Mouse (Mus musculus): ENCODE measurements around the gene Tmem165.
A peak's percentile ranks its signal among the peaks of the same experiment; 100 is the strongest.

The Tmem165 gene

DNA sequence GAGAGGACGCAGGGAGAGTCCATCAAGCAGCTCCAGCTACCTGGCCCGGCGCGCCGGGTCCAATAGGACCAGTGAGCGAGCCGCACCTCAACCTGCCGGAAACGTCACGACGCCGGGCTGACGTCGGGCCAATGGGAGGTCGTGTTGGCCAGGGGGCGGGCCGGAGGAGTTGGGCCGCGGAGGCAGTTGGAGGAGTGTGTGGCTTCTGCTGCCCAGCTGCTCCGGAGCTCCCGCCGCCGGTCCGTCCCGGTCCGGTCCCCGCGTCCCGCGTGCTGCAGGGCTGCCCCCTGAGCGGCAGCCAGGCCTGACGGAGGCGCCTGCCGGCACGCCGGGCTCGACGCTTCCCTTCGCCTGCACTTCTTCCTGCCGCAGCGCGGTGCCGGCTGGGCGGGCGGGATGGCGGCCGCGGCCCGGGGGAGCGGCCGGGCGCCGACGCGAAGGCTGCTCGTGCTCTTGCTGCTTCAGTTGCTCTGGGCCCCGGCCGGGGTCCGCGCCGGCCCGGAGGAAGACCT is at the start of gene Tmem165:
Tmem165 (plus strand) TSS at position 131 of the 512 bp plus-strand sequence.
- DNase-seq, result peak; percentile 93

DNA sequence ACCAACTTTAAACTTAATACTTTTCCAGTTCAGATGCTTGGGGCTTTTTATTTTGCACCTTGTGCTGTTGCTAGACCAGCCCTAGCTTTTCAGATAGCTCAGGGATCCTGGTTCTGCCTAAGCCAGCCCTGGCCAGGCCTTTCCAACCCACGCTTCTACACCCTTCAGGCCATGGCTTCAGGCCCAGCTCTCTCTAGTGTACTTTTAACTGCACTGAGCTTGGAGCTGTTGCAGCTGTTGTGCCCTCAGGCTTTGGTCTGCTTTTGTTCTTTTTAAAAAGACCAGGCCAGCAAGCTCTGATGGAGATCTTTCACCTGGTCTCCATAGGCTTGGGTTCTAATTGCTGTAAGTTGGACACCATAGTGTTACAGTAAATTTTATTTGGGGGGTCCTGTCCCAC is 48.0 kb upstream of the Tmem165 start:
- no peak for DNase-seq

DNA sequence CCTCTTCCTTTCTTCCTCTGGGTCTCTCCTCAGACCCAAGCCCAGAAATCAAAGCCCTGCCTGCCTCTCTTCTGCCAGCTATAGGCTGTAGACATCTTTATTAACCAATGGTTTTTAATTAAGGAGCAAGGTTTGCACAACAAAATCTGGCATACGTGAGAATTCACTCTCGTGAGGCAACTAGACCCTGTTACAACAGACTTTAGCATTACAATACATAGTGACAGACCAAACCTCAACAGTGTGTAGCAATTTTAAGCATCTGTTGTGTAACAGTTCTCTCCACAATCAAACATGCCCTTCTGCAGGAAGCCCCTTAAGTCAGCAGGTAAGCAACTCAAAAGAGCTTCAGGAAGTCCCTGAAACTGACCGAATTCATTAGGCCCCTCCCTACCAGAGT is 47.4 kb upstream of the Tmem165 start:
- DNase-seq, result no peak

DNA sequence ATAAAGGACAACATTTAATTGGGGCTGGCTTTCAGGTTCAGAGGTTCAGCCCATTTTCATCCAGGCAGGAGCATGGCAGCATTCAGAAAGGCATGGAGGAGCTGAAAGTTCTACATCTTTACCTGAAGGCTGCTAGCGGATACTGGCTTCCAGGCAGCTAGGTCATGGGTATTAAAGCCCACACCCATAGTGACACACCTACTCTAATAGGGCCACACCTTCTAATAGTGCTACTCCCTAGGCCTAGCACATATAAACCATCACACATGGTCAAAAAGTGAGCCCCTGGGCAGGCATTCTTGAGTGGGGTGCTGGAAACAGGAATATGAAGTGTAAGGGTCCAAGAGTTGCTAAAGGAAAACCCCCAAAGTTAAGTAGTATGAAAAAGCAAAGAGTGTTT is 46.1 kb upstream of the Tmem165 start:
- DNase-seq, result no peak

DNA sequence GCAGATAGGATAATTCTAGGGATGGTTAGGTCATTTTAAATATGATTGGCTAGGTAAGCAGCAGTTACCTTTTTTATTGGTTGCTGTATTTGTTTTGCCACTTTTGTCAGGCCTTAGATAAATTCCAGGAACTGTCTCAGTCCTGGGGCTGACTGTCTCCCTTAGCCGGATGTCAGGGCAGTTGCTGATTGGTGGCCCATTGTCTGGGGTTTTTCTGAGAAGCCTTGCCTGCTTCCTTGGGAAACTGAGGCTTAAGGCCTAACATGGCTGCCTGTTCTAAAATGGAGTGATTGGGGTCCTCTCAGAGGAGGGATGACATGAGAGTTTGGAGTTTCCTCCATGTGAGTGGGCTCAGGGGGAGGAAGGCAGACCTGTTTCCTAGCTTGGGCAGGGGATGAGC is 45.6 kb upstream of the Tmem165 start:
- DNase-seq, result no peak

DNA sequence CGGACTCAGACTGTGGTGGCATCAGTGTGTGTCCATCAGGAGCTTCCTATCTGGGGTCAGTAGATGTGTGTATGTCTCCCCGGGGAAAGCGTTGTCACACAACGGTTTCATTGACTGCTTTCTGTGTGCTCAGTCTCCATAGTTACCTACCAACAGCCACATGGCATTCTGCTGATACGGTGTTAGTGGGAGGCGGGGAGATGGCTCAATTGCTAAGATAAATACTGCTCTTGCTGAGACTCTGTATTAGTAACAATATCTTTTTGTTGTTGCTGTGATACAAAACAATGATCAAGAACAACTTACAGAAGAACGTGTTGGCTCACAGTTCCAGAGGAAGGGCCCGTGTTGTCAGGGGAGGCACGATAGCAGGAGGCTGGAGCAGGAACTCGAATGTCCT is 45.2 kb upstream of the Tmem165 start:
- no peak for DNase-seq

DNA sequence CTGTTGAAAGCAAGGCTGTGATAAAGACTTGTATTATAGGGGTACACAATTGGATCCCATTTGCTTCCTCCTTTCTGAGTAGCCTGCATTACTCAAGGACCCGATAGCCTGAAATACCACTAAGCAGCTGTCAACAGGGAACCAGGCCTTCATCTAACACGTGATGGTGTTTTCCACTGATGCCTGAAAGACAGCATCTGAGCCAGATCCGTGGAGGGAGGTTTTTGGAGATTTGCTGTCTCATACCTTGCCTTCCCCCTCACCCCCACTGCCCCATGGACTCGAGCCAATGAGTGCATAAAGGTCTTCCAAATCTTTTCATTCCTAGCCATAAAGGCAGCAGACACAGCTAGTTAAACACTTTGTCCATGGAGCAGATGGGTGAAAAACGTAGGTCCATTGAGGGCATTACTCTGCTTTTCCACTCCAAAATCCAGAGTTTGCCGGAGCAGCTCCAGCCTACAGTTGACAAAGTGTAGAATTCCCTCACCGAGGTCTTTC is 44.5 kb upstream of the Tmem165 start:
- no peak for DNase-seq

DNA sequence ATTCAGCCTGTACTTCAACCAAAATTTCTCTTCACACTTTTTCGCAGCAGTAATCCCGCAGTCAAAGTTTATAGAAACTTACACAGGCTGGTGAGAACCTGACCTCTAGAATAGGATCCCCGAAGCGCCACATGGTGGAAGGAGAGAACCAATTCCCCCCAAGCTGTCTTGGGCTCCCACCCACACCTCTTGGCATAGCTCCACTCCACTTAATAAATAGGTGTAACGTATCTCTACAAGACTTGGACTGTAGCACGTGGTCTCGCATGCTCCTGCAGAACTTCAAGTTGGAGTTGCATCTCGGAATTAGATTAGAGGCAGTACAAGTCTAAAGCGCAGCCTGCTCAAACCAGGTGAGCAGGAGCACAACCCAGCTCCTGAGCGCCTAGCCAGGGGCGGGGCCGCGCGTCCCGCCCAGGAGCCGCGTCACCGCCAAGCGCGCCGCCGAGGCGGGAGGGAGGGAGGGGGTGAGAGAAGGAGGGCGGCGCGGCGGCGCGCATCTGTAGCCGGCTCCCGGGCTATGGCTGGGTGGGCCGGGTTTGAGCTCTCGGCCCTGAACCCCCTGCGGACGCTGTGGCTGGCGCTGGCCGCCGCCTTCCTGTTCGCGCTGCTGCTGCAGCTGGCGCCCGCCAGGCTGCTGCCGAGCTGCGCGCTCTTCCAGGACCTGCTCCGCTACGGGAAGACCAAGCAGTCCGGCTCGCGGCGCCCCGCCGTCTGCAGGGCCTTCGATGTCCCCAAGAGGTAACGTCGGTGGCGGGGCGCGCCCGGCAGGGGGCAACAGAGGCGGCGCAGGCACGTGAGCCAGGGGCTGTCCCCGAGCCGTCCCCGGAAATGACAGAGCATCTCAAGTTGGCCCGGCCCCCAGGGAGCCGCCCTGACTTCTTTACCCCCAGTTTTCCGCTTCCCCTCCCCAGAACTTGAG is 43.6 kb upstream of the Tmem165 start, which contains the start of gene Srd5a3:
Srd5a3 (plus strand) TSS at position 464 of the 922 bp plus-strand sequence.
- peak; percentile 96 for DNase-seq

DNA sequence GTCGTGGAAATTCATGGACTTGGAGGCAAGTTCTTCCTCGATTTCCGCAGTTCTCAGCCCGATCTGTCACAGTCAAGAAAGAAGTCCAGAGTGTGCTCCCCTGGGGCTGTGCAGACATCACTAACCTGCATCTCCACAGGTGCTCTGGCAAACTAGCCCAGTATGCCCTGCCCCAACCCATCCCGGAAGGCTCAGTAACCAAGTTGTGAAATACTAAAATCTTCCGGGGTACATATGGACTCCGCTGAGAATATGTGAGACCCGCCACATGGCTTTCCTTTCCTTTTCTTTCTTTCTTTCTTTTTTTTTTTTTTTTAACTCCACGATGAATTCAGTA is 43.0 kb upstream of the Tmem165 start:
- DNase-seq, result no peak

DNA sequence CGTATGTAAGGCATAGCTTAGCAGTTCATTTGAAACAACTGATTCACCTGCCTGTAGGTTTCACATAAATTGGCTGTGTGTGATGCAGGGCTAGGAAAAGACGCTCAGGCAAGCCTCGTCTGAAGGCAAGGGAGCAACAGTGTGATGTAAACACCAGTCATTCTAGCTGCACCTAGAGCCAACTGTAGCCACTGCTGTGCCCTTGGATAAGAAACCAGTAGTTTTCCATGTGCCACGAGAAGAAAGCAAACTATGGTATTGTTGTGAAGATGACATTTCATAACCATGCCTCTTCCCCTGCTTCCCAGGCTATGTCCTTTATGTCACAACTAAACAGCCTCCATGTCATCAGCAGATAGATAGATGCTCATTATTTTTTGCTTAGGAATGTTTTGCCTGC is 40.3 kb upstream of the Tmem165 start:
- no peak for DNase-seq

DNA sequence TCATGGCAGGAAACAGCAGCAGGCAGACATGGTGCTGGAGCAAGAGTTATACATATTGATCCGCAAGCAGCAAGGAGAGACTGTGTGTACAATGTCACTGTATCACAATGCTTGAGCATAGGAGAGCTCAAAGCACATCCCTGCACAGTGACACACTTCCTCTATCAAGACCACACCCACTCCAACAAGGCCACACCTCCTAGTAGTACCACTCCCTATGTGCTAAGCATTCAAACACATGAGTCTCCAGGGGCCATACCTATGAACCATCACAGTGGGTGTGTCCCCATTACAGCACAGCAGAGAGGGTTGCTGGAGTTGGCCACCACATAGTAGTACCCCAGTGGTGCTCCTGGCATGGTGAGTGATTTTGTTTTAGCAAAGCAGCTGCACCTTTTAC is 37.3 kb upstream of the Tmem165 start:
- no peak for DNase-seq

DNA sequence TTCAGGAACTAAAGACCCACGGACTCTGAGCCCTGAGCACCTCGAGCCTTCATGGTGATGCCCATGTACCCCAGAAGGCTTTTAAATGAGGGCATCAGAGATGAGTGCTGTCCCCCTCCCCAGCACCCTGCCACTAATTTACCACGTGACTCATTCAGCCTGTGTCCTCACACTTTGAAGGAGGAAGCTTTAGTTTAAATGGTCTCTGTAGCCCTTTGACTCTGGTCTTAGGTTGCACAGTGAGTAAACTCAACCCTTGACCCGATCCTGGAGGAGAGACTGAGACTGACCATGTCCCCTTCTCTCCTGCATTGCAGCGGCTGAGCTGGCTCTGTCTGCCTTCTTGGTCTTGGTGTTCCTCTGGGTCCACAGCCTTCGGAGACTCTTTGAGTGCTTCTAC is 34.2 kb upstream of the Tmem165 start:
- DNase-seq, result no peak

DNA sequence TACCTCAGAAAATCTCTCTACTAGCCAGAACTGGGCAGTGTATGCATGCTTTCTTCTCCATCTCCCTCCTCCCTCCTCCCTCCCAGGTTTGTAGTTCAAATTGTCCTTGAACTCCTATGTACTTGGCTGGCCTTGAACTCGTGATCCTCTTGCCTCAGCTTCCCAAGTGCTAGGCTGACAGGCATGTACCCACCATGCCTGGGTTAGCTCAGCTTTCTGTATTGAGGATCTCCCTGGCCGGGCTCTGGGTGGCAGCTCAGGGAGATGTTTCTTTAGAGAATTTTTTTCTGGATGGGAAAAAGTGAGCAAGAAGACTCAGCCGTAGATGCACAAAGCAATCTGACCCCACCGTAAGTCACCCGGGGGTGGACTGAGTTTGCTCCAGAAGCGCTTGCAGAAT is 30.7 kb upstream of the Tmem165 start:
- DNase-seq, result no peak

DNA sequence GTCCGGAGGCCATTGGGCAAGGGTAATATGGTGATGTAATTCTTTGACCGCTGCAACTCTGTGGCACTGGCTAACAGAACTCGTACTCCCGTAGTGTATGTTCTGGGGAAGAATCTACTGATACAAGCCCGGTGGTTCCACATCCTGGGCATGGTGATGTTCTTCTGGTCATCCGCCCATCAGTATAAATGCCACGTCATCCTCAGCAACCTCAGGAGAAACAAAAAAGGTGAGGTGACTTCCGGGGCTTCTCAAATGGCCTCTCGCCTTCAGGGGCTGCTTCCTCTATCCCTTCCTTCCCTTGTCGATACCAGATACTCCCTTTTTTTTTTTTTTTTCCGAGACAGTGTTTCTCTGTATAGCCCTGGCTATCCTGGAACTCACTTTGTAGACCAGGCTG is 30.2 kb upstream of the Tmem165 start:
- DNase-seq, result no peak

DNA sequence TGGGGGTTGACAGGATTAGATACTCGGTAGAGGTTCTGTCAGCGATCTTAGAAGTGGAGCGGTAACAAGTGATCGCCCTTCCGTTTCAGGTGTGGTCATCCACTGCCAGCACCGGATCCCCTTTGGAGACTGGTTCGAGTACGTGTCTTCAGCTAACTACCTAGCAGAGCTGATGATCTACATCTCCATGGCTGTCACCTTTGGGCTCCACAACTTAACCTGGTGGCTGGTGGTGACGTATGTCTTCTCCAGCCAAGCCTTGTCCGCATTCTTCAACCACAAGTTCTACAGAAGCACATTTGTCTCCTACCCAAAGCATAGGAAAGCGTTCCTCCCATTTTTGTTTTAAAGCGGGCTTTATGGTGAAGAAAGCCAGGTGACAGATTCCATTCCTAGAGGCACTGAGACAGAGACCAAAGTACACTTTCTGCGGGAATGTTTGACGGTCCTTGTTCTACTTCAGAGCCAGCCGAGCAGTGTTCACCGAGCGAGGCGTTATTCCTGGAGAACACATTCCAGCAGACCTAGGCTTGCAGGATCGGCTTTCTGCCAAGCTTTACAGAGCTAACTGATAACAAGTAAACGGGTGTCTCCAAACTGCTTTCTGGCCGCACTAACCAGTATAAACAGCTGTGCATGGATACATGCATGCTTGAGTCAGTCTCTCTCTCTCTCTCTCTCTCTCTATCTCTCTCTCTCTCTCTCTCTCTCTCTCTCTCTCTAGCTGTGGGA is 29.1 kb upstream of the Tmem165 start:
- DNase-seq, result no peak

DNA sequence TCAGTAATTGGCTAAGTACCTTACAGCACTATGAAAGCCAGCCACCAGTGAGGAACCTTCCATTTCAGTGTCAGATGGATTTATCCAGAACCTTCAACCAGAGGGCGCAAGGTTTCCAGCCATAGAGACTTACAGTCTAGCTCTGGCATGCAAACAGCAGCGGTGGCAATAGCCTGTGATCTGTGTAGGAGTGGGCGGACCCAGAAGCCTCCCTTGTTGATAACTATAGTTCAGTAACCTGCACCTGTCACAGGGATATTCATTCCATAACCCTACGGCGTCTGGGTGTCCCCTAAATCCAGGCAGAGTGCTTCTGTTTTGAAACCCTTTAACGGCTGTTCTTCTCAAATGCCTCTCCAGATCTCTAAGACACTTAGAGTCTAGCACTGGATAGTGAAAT is 24.1 kb upstream of the Tmem165 start:
- no peak for DNase-seq

DNA sequence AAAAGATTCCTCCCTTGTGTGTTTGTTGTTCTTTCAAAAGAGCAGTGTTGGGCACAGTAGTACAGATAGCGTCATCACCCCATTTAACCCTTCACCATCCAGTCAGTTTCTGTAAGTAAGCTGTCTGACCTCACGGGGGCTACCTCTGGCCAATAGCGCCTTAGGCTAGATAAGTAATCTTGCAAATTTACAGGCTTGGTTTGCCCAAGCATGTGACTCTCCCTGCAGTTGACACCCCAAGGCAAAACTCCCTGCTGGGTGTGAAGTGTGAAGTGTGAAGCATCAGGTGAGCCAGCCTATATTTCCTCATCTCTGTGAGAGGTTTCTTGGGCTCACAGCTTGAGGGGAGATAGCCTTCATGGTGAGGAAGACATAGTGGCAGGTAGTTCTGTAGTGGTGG is 23.6 kb upstream of the Tmem165 start:
- no peak for DNase-seq

DNA sequence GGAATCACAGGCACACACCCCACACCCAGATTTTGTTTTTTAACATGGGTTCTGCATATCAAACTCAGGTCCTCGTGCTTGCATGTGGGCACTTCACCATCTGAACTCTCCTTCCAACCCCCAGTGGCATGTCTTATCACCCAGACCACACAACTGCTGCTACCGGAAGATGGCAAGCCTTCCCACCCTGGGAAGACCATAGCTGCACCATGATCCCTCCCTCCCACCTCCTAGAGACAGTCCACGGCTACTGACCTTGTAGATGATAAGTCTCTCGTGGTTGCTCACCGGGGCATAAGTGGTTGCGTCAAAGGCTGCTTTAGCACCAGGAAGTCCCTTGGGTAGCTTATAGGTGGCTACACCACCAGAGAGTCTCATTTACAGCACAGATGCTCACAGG is 22.2 kb upstream of the Tmem165 start:
- no peak for DNase-seq

DNA sequence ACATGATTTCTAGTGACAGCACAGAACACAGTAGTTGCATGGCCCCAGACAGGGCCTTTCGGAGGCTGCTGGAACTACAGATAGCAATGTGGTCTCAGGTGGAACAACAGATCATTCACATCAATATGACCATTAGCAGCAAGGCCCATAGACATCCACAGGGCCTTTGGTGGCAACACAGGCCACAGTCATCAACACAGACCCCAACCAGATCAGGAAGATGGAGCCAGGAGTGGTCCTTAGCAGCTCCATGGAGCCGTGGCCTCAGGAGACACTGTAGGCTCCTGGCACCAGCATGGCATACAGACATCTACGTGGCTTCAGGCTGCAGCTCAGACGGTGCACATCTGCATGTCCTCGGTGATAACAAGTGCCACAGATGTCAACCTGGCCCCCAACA is 20.8 kb upstream of the Tmem165 start:
- no peak for DNase-seq

DNA sequence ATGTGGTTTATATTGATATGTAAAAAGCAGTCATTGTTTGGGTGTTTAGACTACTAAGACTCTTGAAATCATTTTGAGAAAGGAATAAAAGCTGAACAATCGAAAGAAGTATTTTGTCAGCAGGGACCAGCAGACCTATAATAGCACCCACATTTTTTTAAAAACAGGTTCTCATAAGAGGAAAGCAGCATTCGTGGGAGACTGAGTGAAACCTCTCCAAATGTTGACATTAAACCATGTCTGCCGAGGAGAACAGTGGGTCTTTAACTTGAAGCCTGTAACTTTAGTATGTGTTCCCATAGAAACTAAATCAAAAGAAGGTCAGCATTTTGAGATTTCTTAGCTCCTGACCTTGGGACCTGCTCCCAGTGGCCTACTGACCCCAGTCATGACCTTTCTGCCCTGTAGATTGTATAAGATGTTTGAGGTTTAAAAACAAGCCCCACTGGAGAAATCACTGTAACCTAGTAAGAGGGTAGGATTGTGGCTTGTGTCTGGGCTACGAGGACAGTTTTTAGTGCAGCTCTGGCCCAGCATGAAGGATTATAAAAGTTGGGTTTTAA is 19.8 kb upstream of the Tmem165 start:
- no peak for DNase-seq

DNA sequence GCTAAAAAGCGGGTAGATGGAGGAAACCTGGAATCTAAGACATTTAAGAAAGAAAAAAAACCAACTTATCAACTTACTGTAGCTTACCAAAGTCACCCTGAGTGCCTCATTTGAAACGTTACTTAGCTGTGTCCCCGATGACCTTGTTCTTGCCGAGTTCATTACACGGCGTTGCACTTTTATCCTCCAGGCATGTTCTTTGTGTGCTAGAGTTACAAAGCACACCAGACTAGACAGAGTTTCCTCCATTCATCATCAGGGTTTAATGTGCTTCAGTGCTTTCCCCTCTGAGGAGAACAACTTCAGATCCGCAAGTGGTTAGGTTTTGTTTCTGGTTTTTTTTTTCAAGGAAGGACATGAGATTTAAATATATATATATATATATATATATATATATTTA is 18.9 kb upstream of the Tmem165 start:
- DNase-seq, result no peak

DNA sequence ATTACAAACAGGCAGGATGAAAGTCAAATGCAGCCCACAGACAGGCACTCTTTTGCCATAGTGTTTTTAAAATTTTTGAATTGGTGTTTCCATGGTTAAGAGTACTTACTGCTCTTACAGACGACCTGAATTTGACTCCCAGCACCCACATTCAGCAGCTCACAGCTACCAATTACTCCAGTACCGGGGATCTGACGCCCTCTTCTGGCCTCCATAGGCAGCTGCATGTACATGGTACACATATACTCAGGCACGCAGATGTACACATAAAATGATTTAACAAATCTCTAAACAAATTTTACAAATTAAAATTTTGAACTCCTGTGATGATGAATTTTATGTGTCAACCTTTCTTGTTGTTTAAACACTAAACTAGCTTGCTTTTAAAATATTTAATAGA is 13.2 kb upstream of the Tmem165 start:
- no peak for DNase-seq

DNA sequence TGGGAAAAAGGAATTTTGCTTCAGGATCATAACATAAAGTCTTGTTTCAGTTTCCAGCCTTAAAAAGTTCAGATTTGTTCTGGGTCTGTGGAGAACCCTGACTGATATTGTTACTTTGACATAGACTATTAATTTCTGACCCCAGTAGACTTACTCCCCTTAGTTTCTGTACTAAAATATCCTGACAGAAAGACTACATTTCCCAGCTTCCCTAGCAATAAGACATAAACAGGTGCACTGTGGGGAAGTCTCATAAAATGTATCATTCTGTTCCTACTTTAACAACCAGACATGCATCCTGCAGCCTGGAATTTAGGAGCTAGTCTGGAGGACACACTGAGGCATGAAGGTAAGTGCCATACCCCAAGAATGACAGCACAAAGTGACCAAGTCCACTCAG is 12.6 kb upstream of the Tmem165 start:
- DNase-seq, result no peak

DNA sequence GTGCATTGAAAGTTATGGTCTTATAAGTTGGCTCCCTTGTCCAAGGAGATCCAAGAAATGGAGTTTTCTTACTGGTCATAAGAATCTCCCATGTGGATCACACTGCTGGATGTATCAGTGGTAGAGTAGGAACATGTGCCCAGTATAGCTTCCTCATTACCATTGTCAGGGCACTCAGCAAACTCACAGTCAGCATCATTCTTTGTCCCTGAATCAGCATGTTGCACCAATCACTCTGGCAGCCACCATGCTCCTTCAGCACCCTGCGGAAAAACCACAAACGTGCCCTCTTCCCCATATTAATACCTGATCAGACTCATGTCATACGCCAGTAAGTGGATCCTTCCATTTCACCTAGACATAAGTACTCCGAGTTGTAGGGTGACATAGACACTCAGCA is 8.6 kb upstream of the Tmem165 start:
- DNase-seq, result no peak

Measured in right cerebral cortex, postnatal 14 days (tissue).